Mouse (Mus musculus) liver, adult 2 months (tissue): Measurements from ENCODE around the gene Kctd13. TPM values are rescaled to one million over a fixed set of nuclear protein-coding genes. Genes with fewer than 3 reads are reported as not detected.

Experiments used
- DNase-seq: peaks from one replicate; pipeline ENCODE4 v3.0.0-alpha.2; 2011; ENCODE audit warnings: low read depth, low spot score; ENCODE audit errors: extremely low read depth
- H3K27ac ChIP-seq: fragments of 200-500 bp; replicated peaks from 2 replicates; pipeline ENCODE4 v1.5.1; 2012; ENCODE audit warnings: low read depth, mild to moderate bottlenecking, control low read depth, inconsistent platforms, low read length; ENCODE audit not compliant: insufficient read depth
- H3K27me3 ChIP-seq: fragments of 200-500 bp; 2 replicates; pipeline ENCODE4 v1.6.1; 2012; ENCODE audit warnings: mild to moderate bottlenecking, moderate library complexity, low read length, inconsistent platforms; ENCODE audit not compliant: control insufficient read depth, insufficient read depth
- H3K36me3 ChIP-seq: fragments of 200-500 bp; 2 replicates; pipeline ENCODE4 v1.6.1; 2012; ENCODE audit warnings: low read length, inconsistent platforms; ENCODE audit not compliant: control insufficient read depth, insufficient read depth
- H3K4me1 ChIP-seq: fragments of 200-500 bp; 2 replicates; pipeline ENCODE4 v1.6.1; 2011; ENCODE audit warnings: low read length; ENCODE audit not compliant: control insufficient read depth, insufficient read depth
- H3K4me3 ChIP-seq: fragments of 200-500 bp; 2 replicates; pipeline ENCODE4 v1.5.1; 2011; ENCODE audit warnings: low read depth, mild to moderate bottlenecking, control low read depth, low read length, moderate library complexity; ENCODE audit not compliant: insufficient read depth
- H3K79me2 ChIP-seq: fragments of 200-500 bp; 2 replicates; pipeline ENCODE4 v1.6.1; 2012; ENCODE audit warnings: inconsistent platforms, mild to moderate bottlenecking, low read length, moderate library complexity; ENCODE audit not compliant: control insufficient read depth, insufficient read depth
- H3K9ac ChIP-seq: fragments of 200-500 bp; 2 replicates; pipeline ENCODE4 v1.6.1; 2012; ENCODE audit warnings: low read depth, mild to moderate bottlenecking, control low read depth, inconsistent platforms, low read length
- CTCF ChIP-seq: fragments of 200-500 bp; IDR thresholded peaks from 2 replicates; pipeline ENCODE4 v1.5.1; 2011; ENCODE audit warnings: low read depth, low read length, control low read depth
- POLR2A ChIP-seq: fragments of 200-500 bp; IDR thresholded peaks from 2 replicates; pipeline ENCODE4 v1.6.1; 2011; ENCODE audit warnings: low read length, control low read depth; ENCODE audit not compliant: insufficient read depth; ENCODE audit errors: extremely low read depth
- WGBS: fragments of 180-500 bp; shearing (Covaris S2); methylation state at CpG from one replicate; pipeline ENCODE4 v1.1.7; 2018; 5-methylcytosine and 5-hydroxymethylcytosine counted together
- polyA plus RNA-seq: library from polyadenylated mRNA; depleted of rRNA; stranded (reverse); fragments of >200 nt; gene quantifications from 2 replicates; pipeline ENCODE4 v1.2.3, GENCODE M21; 2012
- total RNA-seq: library from RNA; depleted of rRNA; stranded (reverse); fragments of >200 nt; gene quantifications from 2 replicates; pipeline ENCODE4 v1.2.3, GENCODE M21; 2014

Gene Kctd13
- total and polyA plus RNA-seq, 2 experiments = 2.1 to 7.6 TPM

DNA sequence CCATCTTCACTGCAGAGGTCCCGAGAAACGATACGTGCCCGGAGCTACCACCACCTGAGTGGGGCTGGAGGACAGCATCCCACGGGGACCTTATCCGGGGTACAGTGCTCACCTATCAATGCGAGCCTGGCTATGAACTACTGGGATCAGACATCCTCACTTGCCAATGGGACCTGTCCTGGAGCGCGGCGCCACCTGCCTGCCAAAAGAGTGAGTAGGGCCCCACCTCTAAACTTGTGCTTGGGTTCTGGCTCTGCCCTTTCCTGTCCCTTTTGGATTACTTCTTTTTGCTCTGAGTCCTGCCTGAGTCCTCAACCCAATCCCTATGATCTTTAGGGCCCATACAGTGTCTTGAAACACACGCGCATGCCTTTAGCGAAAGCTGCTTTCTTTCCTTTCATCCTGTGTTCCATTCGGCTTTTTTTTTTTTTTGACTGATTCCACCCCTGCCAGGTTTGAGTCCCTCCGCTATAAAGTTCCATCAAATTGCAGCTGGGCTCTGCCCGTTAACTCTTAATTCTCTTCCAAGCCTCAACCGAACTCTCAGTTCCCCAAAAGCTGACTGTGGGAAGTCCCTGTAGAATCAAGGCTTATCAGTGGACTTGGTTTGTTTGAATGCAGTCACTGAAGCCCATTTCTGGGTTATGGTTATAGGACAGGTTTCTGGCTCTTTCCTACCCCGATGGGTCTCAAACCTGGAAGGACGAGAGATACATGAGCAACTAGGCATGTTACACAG, 35.0 kb downstream of the Kctd13 start:
- 35% methylated on average over 19 of the region's 19 CpGs for WGBS
- DNase-seq = peak; percentile 18
- TF ChIP-seq POLR2A (no peak), CTCF (peak; percentile 80)

DNA sequence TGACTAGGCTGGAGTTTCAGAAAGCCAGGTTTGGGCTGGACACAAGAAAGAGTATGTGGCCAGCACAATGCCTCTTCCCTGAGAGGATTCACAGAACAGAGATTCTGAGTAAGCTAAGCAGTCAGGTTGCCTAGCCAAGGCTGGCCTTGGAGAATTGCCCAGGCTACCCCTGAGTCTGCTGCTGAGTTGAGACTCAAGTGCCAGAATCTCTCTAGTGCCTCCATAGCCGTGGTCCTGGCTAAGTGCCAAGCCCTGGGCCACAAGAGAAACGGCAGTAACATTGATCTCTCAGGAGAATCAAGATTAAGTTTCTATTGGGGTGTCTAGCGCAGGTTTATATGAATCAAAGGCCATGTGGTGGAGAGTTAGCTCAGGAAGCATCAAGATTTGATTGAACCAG, 36.9 kb downstream of the Kctd13 start:
- H3K27ac ChIP-seq = no peak overlapping the region
- WGBS = 41% methylated on average over 3 of the region's 3 CpGs
- no peak for DNase-seq
- H3K36me3 ChIP-seq = no peaks in the 10 kb centered on the region
- H3K4me1 ChIP-seq = no peaks in the 10 kb centered on the region
- no peaks in the 10 kb centered on the region for H3K79me2 ChIP-seq
- H3K9ac ChIP-seq = no peak overlapping the region
- no peak overlapping the region for H3K4me3 ChIP-seq
- TF ChIP-seq CTCF (no peak), POLR2A (no peak)
- no peaks in the 10 kb centered on the region for H3K27me3 ChIP-seq

More for the DNA sequence above, 35.0 kb downstream of the Kctd13 start:
- H3K27me3 ChIP-seq = no peaks in the 10 kb centered on the region
- H3K79me2 ChIP-seq = no peaks in the 10 kb centered on the region
- H3K4me3 ChIP-seq = no peak overlapping the region
- H3K9ac ChIP-seq = no peak overlapping the region
- no peaks in the 10 kb centered on the region for H3K4me1 ChIP-seq
- no peaks in the 10 kb centered on the region for H3K36me3 ChIP-seq
- no peak overlapping the region for H3K27ac ChIP-seq

DNA sequence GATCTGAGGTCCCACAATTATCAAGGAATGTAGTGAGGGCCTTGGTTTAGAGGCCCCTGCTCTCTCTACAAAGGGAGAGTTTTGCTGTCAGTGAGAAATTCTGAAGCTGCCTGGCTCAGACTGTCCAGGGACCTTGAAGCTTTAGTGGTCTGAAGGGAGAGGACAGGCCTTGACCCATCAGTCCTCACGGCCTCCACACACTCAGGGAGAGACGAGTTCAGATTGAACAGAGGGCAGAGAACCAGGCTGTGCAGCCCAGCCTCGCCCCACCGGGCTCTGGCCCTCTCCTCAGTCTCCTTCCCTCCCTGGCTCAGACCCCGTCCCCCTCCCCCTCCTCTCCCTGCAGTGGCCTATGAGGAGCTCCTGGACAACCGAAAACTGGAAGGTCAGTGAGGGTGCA, 38.7 kb downstream of the Kctd13 start:
- H3K9ac ChIP-seq = no peak overlapping the region
- H3K79me2 ChIP-seq = no peaks in the 10 kb centered on the region
- H3K36me3 ChIP-seq = no peaks in the 10 kb centered on the region
- no peak overlapping the region for H3K27ac ChIP-seq
- no peak for TF ChIP-seq CTCF
- no peak for TF ChIP-seq POLR2A
- no peak overlapping the region for H3K4me3 ChIP-seq
- no peaks in the 10 kb centered on the region for H3K27me3 ChIP-seq
- H3K4me1 ChIP-seq = no peaks in the 10 kb centered on the region
- WGBS = 87% methylated on average over 6 of the region's 6 CpGs
- DNase-seq = no peak

DNA sequence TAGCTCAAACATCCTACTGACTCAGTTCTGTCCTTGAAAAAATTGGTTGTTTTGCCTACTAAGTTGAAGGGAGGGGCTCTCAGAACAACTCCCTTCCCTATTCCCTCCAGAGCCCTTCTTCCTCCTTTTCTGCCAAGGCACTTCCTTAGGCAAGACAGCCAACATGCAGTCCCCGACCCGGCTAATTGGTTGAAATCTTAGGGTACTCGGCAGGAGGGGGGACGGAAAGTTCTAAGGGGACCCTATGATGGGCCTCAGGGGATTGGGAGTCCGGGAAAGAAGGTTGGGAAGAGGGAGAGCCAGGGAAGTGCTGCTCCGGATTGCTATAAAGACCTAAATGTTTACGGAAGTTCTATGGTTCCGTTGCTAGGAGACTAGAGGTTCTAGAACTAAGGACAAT, 46.8 kb downstream of the Kctd13 start:
- H3K27me3 ChIP-seq = no peaks in the 10 kb centered on the region
- peaks cover 2% of the 10 kb centered on the region; the same call in 1 of the 2 replicates for H3K36me3 ChIP-seq
- TF ChIP-seq POLR2A = no peak
- TF ChIP-seq CTCF = no peak
- 14% methylated on average over 8 of the region's 8 CpGs for WGBS
- peak overlapping the region; percentile 41 for H3K27ac ChIP-seq
- peak overlapping the region; percentile 86; the same call in 1 of the 2 replicates for H3K4me3 ChIP-seq
- peak; percentile 12 for DNase-seq
- peaks cover 4% of the 10 kb centered on the region for H3K4me1 ChIP-seq
- H3K79me2 ChIP-seq = peaks cover 7% of the 10 kb centered on the region; the same call in 1 of the 2 replicates
- H3K9ac ChIP-seq = no peak overlapping the region; the same call in 1 of the 2 replicates

DNA sequence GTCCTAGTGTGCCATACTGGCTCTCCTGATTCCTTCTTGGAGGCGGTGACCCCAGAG, 47.0 kb downstream of the Kctd13 start, which contains the start of gene Cdipt:
TSS of gene Cdipt (plus strand) at position 22 of the 57 bp plus-strand sequence.
- no peak for TF ChIP-seq POLR2A
- no peak for TF ChIP-seq CTCF
- H3K4me3 ChIP-seq = peak within 1 kb of the TSS; percentile 86
- no peaks in the 10 kb centered on the region for H3K27me3 ChIP-seq
- 4% methylated on average over 1 of the region's 1 CpGs for WGBS
- H3K4me1 ChIP-seq = peaks cover 4% of the 10 kb centered on the region
- H3K79me2 ChIP-seq = peaks cover 7% of the 10 kb centered on the region; the same call in 1 of the 2 replicates
- peak within 1 kb of the TSS; percentile 92 for H3K27ac ChIP-seq
- peak within 1 kb of the TSS; percentile 93 for H3K9ac ChIP-seq
- DNase-seq = no peak
- peaks cover 2% of the 10 kb centered on the region; the same call in 1 of the 2 replicates for H3K36me3 ChIP-seq

DNA sequence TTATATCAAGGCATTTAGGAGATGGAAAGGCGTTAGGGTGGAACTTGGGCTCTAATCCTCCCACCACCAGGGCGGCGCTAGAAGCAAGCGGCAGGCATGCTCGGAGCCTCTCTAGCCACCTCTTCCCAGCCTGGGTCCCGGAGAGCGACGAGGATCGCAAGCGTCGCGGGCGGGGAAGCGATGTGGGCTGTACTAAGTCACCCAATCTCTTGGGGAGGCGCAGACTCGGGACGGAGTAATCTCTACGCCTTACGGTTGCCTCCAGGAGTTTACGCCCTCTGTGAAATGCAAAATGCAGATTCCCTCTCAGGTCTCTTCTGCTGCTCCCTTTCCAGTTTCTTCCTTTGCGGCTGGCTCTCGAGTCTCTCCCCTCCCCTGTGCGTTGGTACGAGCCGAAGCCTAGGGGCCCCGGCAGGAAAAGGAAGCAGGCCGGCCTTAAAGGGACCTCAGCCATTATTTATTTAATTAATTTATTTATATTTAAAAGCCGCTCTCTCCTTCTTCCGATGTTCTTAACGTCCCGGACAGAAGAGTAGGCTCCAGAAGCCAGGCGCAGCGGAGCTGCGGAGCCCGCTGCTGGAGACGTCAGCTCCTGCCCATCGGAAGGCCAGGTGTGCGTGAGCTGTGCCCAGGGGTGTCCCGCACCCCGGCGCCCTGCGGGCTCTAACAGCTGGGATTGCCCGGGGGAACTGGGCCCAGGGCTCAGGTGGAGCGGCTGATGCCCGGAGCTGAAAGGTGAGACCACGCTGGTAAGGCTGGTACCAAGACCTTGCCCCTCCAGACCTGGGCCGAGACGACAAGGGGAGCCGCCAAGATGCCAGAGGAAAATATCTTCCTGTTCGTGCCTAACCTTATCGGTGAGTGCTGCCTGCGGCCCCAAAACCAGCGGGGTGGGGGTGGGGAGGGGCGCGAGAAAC, 47.5 kb downstream of the Kctd13 start, which contains the start of gene Cdiptos:
TSS of gene Cdiptos (minus strand) at position 149 of the 917 bp plus-strand sequence.
- peak; percentile 87 for DNase-seq
- peaks cover 2% of the 10 kb centered on the region; the same call in 1 of the 2 replicates for H3K36me3 ChIP-seq
- peaks cover 7% of the 10 kb centered on the region; the same call in 1 of the 2 replicates for H3K79me2 ChIP-seq
- H3K4me1 ChIP-seq = peaks cover 4% of the 10 kb centered on the region
- peak within 1 kb of the TSS; percentile 86 for H3K4me3 ChIP-seq
- under 1% methylated on average over 55 of the region's 55 CpGs for WGBS
- TF ChIP-seq POLR2A (no peak), CTCF (peak; percentile 96)
- H3K27me3 ChIP-seq = no peaks in the 10 kb centered on the region
- H3K27ac ChIP-seq = peak within 1 kb of the TSS; percentile 92
- peak within 1 kb of the TSS; percentile 93 for H3K9ac ChIP-seq
